Mouse (Mus musculus) G1E (cell line): Measurements from ENCODE around the gene Svs2.

Experiments used
- CTCF ChIP-seq: IDR thresholded peaks from 2 replicates; pipeline ENCODE4 v1.5.1; 2012; ENCODE audit warnings: low read depth, low read length, inconsistent platforms, mixed read lengths
- GATA1 ChIP-seq: IDR thresholded peaks from 2 replicates; pipeline ENCODE4 v1.6.1; 2012; ENCODE audit warnings: borderline replicate concordance, low read length, inconsistent platforms, mixed read lengths
- POLR2AphosphoS5 ChIP-seq: IDR thresholded peaks from 2 replicates; pipeline ENCODE4 v1.6.1; 2012; ENCODE audit warnings: low read depth, low read length, inconsistent platforms; ENCODE audit not compliant: insufficient replicate concordance

DNA sequence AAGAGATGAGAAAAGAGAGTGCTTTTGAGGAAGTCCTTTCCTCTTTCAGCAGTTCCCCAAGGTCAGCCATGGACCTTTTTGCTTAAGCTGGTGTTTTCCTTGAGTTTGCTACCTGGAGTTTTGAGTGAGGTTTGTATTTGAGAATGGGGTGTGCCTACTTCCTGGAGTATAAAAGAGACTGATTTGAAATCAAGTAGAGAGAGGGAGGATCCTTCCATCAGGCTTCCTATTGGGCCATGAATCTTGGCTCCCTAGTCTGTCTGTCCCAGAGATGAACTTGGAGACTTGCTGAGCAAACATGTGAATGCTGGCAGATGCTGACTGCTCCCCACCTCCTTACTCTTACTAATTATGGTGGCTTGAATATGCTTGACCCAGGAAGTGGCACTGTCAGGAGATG lies 46.0 kb downstream of the Svs2 start:
- TF ChIP-seq CTCF: no peak
- TF ChIP-seq GATA1: no peak
- no peak for TF ChIP-seq POLR2AphosphoS5
